Mouse (Mus musculus): ENCODE results near the gene Rer1.

Rer1 gene

GRCm38 (mm10) chr4:155075137-155075536 lies 11.0 kb downstream of the Rer1 start:
- no peak for DNase-seq (ENCODE audit: low read depth, low spot score)

GRCm38 (mm10) chr4:155074418-155074817 lies 11.8 kb downstream of the Rer1 start:
- no peak for DNase-seq (ENCODE audit: low read depth, low spot score)

- DNase-seq (ENCODE audit: low read depth, low spot score), result no peak
Observed at GRCm38 (mm10) chr4:155070921-155071320, 15.3 kb downstream of the Rer1 start.

GRCm38 (mm10) chr4:155070199-155070598 lies 16.0 kb downstream of the Rer1 start:
- DNase-seq (ENCODE audit: low read depth, low spot score), result no peak

- DNase-seq (ENCODE audit: low read depth, low spot score), result peak; percentile 49
Observed at GRCm38 (mm10) chr4:155069191-155069590, 17.0 kb downstream of the Rer1 start.

- no peak for DNase-seq (ENCODE audit: low read depth, low spot score)
Observed at GRCm38 (mm10) chr4:155068357-155068972, 17.7 kb downstream of the Rer1 start.

- peak; percentile 100 for DNase-seq (ENCODE audit: low read depth, low spot score)
Observed at GRCm38 (mm10) chr4:155066834-155067522, 19.2 kb downstream of the Rer1 start, which contains the start of gene Pex10. Pex10 (plus strand) TSS chr4:155067016.

GRCm38 (mm10) chr4:155065970-155066833 lies 20.0 kb downstream of the Rer1 start:
- peak; percentile 90 for DNase-seq (ENCODE audit: low read depth, low spot score)

- peak; percentile 39 for DNase-seq (ENCODE audit: low read depth, low spot score)
Observed at GRCm38 (mm10) chr4:155064474-155064873, 21.7 kb downstream of the Rer1 start.

- DNase-seq (ENCODE audit: low read depth, low spot score), result no peak
Observed at GRCm38 (mm10) chr4:155063895-155064294, 22.3 kb downstream of the Rer1 start.

GRCm38 (mm10) chr4:155058325-155058724 lies 27.9 kb downstream of the Rer1 start:
- no peak for DNase-seq (ENCODE audit: low read depth, low spot score)

GRCm38 (mm10) chr4:155056724-155057123 lies 29.5 kb downstream of the Rer1 start, which contains the start of gene Plch2:
Plch2 (minus strand) TSS chr4:155056784.
- DNase-seq (ENCODE audit: low read depth, low spot score), result no peak

- peak; percentile 71 for DNase-seq (ENCODE audit: low read depth, low spot score)
Observed at GRCm38 (mm10) chr4:155050116-155050515, 36.1 kb downstream of the Rer1 start.

GRCm38 (mm10) chr4:155046636-155047035 lies 39.5 kb downstream of the Rer1 start:
- no peak for DNase-seq (ENCODE audit: low read depth, low spot score)

GRCm38 (mm10) chr4:155043289-155043625 lies 42.9 kb downstream of the Rer1 start:
- no peak for DNase-seq (ENCODE audit: low read depth, low spot score)

GRCm38 (mm10) chr4:155042606-155043288 lies 43.4 kb downstream of the Rer1 start:
- no peak for DNase-seq (ENCODE audit: low read depth, low spot score)

GRCm38 (mm10) chr4:155040696-155041095 lies 45.5 kb downstream of the Rer1 start:
- DNase-seq (ENCODE audit: low read depth, low spot score), result no peak

- no peak for DNase-seq (ENCODE audit: low read depth, low spot score)
Observed at GRCm38 (mm10) chr4:155040197-155040596, 46.0 kb downstream of the Rer1 start.

- DNase-seq (ENCODE audit: low read depth, low spot score), result no peak
Observed at GRCm38 (mm10) chr4:155034787-155035186, 51.4 kb downstream of the Rer1 start.

- no peak for DNase-seq (ENCODE audit: low read depth, low spot score)
Observed at GRCm38 (mm10) chr4:155034202-155034601, 52.0 kb downstream of the Rer1 start.

GRCm38 (mm10) chr4:155033115-155033514 lies 53.1 kb downstream of the Rer1 start:
- no peak for DNase-seq (ENCODE audit: low read depth, low spot score)

All from CD4-positive, CD25-positive, alpha-beta regulatory T cell, adult 2 months (primary cell).